Mouse (Mus musculus) A20 (cell line): ENCODE data around the gene Limk2.

Source experiments
- DNase-seq: peaks from one replicate; pipeline ENCODE4 v3.0.0-alpha.2; 2011; ENCODE audit warnings: low read depth, low spot score

The Limk2 gene

GRCm38 (mm10) chr11:3301075-3301474, 107.9 kb downstream of the Limk2 start:
- DNase-seq: no peak

- no peak for DNase-seq
Observed at GRCm38 (mm10) chr11:3298813-3299185, 110.2 kb downstream of the Limk2 start.

- DNase-seq: no peak
Observed at GRCm38 (mm10) chr11:3297871-3298812, 110.8 kb downstream of the Limk2 start.

DNA sequence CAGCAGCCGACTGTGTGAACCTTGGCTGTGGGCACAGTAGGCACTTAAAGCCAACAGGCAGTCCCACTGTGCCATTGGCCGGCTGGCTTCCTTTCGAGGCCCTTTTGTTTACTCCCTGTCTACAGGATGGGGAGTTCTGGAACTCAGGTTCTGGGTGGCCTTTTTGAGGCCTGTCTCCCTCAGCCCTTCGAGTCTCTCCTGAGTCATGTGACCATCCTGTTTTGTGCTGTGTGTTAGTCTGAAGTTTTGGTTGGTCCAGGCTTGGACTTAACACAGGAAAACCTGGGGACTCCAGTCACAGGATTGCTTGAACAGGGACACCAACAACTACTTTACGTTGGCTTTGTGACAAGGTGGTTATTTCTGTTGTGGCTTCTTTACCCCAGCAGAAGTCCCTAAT, 112.9 kb downstream of the Limk2 start:
- DNase-seq: no peak

DNA sequence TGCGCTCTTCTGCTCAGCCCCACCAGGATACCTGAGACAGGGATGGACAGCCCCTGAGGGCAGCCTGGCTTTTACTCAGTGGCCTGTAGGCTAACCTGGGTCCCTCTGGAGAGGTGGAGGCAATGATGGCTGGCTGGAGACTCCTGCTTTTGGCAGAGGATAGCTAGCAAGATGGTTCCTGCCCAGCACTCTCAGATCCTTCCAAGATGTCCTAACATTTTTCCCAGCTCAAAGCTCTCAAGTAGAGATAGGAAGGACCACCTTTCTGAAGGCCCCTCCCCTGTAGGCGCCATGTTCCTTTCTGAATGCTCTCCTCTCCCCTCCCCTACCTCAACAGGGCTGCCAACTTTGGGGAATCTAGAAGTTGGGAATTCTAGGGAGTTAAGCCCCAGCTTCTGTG, 114.3 kb downstream of the Limk2 start:
- DNase-seq: no peak
